Mouse (Mus musculus) hindbrain, embryonic 12.5 days (tissue): Measurements from ENCODE around the gene Rgs3. TPM values are rescaled to one million over a fixed set of nuclear protein-coding genes. Genes with fewer than 3 reads are reported as not detected.

ENCODE experiments used
- ATAC-seq: fragments of 200-750 bp; cut with Nextera tagmentation; 2 replicates; pipeline ENCODE4 v1.8.0; 2017; ENCODE audit warnings: moderate TSS enrichment; ENCODE audit not compliant: low FRiP score
- H3K27ac ChIP-seq: fragments of 300-500 bp; sonication (generic); 2 replicates; pipeline ENCODE4 v1.5.1; 2016; ENCODE audit warnings: mild to moderate bottlenecking
- H3K27me3 ChIP-seq: fragments of 300-500 bp; sonication (generic); 2 replicates; pipeline ENCODE4 v1.6.1; 2016; ENCODE audit warnings: mild to moderate bottlenecking
- H3K36me3 ChIP-seq: fragments of 300-500 bp; sonication (generic); 2 replicates; pipeline ENCODE4 v1.6.1; 2016; ENCODE audit warnings: mild to moderate bottlenecking
- H3K4me1 ChIP-seq: fragments of 300-500 bp; sonication (generic); 2 replicates; pipeline ENCODE4 v1.6.1; 2016
- H3K4me2 ChIP-seq: fragments of 300-500 bp; sonication (generic); replicated peaks from 2 replicates; pipeline ENCODE4 v1.6.1; 2016; ENCODE audit warnings: mild to moderate bottlenecking
- H3K4me3 ChIP-seq: fragments of 300-500 bp; sonication (generic); 2 replicates; pipeline ENCODE4 v1.5.1; 2016; ENCODE audit warnings: mild to moderate bottlenecking
- H3K9ac ChIP-seq: fragments of 300-500 bp; sonication (generic); 2 replicates; pipeline ENCODE4 v1.6.1; 2016; ENCODE audit warnings: mild to moderate bottlenecking, moderate library complexity
- H3K9me3 ChIP-seq: fragments of 300-500 bp; sonication (generic); replicated peaks from 2 replicates; pipeline ENCODE4 v1.6.1; 2016; ENCODE audit warnings: mild to moderate bottlenecking
- WGBS: fragments of 180-500 bp; shearing (Covaris S2); methylation state at CpG from one replicate; pipeline ENCODE4 v1.1.7; 2016; 5-methylcytosine and 5-hydroxymethylcytosine counted together
- polyA plus RNA-seq: library from polyadenylated mRNA; unstranded; fragments of >200 nt; fragmentation: Nextera tagmentation; extraction: Ambion mirVana; gene quantifications from 2 replicates; pipeline ENCODE4 v1.2.1, GENCODE M21; 2016

Gene Rgs3
- polyA plus RNA-seq, 1 experiment from 2014 or later: 71.6 TPM

- Histone ChIP-seq H3K9ac (no peak overlapping the region), H3K4me1 (0 out of 2 replicates have a peak, but pooled peaks cover under 1% of the 10 kb centered on the region), H3K36me3 (0 out of 2 replicates have a peak, but pooled peaks cover 3% of the 10 kb centered on the region), H3K27ac (no peak overlapping the region), H3K4me3 (no peak overlapping the region), H3K4me2 (no peak overlapping the region), H3K27me3 (no peaks in the 10 kb centered on the region), H3K9me3 (no peaks in the 10 kb centered on the region)
- no peak for ATAC-seq
- WGBS: 84% methylated on average over 12 of the region's 12 CpGs
Measured at GRCm38 (mm10) chr4:62652921-62653757, 93.5 kb downstream of the Rgs3 start.

- no peak overlapping the region for H3K27ac ChIP-seq
- H3K4me3 ChIP-seq: no peak overlapping the region
- no peak overlapping the region for H3K9ac ChIP-seq
- H3K36me3 ChIP-seq: 0 out of 2 replicates have a peak, but pooled peaks cover 3% of the 10 kb centered on the region
- peaks cover 6% of the 10 kb centered on the region for H3K4me1 ChIP-seq
- 90% methylated on average over 5 of the region's 5 CpGs for WGBS
- H3K27me3 ChIP-seq: no peaks in the 10 kb centered on the region
- no peak for ATAC-seq
- H3K4me2 ChIP-seq: no peak overlapping the region
- no peaks in the 10 kb centered on the region for H3K9me3 ChIP-seq
Measured at GRCm38 (mm10) chr4:62653922-62654661, 94.4 kb downstream of the Rgs3 start.

GRCm38 (mm10) chr4:62659264-62659663 lies 99.6 kb downstream of the Rgs3 start:
- Histone ChIP-seq H3K36me3 (no peaks in the 10 kb centered on the region), H3K27ac (peak overlapping the region; percentile 80), H3K4me1 (peaks cover 53% of the 10 kb centered on the region), H3K27me3 (no peaks in the 10 kb centered on the region), H3K4me3 (no peak overlapping the region), H3K9ac (no peak overlapping the region), H3K9me3 (no peaks in the 10 kb centered on the region), H3K4me2 (no peak overlapping the region)
- peak; percentile 4; the same call in 1 of the 2 replicates for ATAC-seq
- WGBS: 25% methylated on average over 15 of the region's 15 CpGs

- Histone ChIP-seq H3K36me3 (no peaks in the 10 kb centered on the region), H3K4me3 (no peak overlapping the region), H3K27ac (peak overlapping the region; percentile 80), H3K9ac (no peak overlapping the region), H3K27me3 (no peaks in the 10 kb centered on the region), H3K4me2 (peak overlapping the region; percentile 13; the same call in 1 of the 2 replicates), H3K9me3 (no peaks in the 10 kb centered on the region), H3K4me1 (peaks cover 53% of the 10 kb centered on the region)
- ATAC-seq: peak; percentile 9; the same call in 1 of the 2 replicates
- WGBS: 8% methylated on average over 14 of the region's 14 CpGs
Measured at GRCm38 (mm10) chr4:62659861-62660553, 100.4 kb downstream of the Rgs3 start.

- peak overlapping the region; percentile 13; the same call in 1 of the 2 replicates for H3K4me2 ChIP-seq
- H3K9ac ChIP-seq: no peak overlapping the region
- H3K9me3 ChIP-seq: no peaks in the 10 kb centered on the region
- H3K27ac ChIP-seq: peak overlapping the region; percentile 80
- 0% methylated on average over 3 of the region's 3 CpGs for WGBS
- H3K36me3 ChIP-seq: no peaks in the 10 kb centered on the region
- ATAC-seq: peak; percentile 57
- no peak overlapping the region for H3K4me3 ChIP-seq
- no peaks in the 10 kb centered on the region for H3K27me3 ChIP-seq
- H3K4me1 ChIP-seq: peaks cover 53% of the 10 kb centered on the region
Measured at GRCm38 (mm10) chr4:62660554-62660864, 100.9 kb downstream of the Rgs3 start.

GRCm38 (mm10) chr4:62661311-62661849 lies 101.7 kb downstream of the Rgs3 start:
- Histone ChIP-seq H3K36me3 (no peaks in the 10 kb centered on the region), H3K9ac (no peak overlapping the region), H3K4me3 (no peak overlapping the region), H3K4me2 (no peak overlapping the region), H3K4me1 (peaks cover 53% of the 10 kb centered on the region), H3K9me3 (no peaks in the 10 kb centered on the region), H3K27ac (peak overlapping the region; percentile 80), H3K27me3 (no peaks in the 10 kb centered on the region)
- 64% methylated on average over 8 of the region's 8 CpGs for WGBS
- no peak for ATAC-seq

GRCm38 (mm10) chr4:62663348-62663747 lies 103.7 kb downstream of the Rgs3 start:
- Histone ChIP-seq H3K36me3 (no peaks in the 10 kb centered on the region), H3K27ac (peak overlapping the region; percentile 76), H3K4me1 (peaks cover 50% of the 10 kb centered on the region), H3K9ac (no peak overlapping the region), H3K9me3 (no peaks in the 10 kb centered on the region), H3K4me2 (peak overlapping the region; percentile 9; the same call in 1 of the 2 replicates), H3K4me3 (no peak overlapping the region), H3K27me3 (no peaks in the 10 kb centered on the region)
- WGBS: 24% methylated on average over 6 of the region's 6 CpGs
- peak; percentile 62 for ATAC-seq

- Histone ChIP-seq H3K4me1 (peaks cover 35% of the 10 kb centered on the region), H3K9ac (no peak overlapping the region), H3K27ac (no peak overlapping the region), H3K9me3 (no peaks in the 10 kb centered on the region), H3K27me3 (no peaks in the 10 kb centered on the region), H3K4me2 (no peak overlapping the region), H3K36me3 (no peaks in the 10 kb centered on the region), H3K4me3 (no peak overlapping the region)
- ATAC-seq: no peak
- 72% methylated on average over 2 of the region's 2 CpGs for WGBS
Measured at GRCm38 (mm10) chr4:62665842-62666241, 106.2 kb downstream of the Rgs3 start.

GRCm38 (mm10) chr4:62668666-62669065 lies 109.0 kb downstream of the Rgs3 start:
- H3K4me1 ChIP-seq: peaks cover 20% of the 10 kb centered on the region
- no peaks in the 10 kb centered on the region for H3K36me3 ChIP-seq
- H3K27ac ChIP-seq: no peak overlapping the region
- H3K4me2 ChIP-seq: no peak overlapping the region
- no peaks in the 10 kb centered on the region for H3K9me3 ChIP-seq
- WGBS: 87% methylated on average over 8 of the region's 8 CpGs
- no peak for ATAC-seq
- peaks cover 3% of the 10 kb centered on the region; the same call in 1 of the 2 replicates for H3K27me3 ChIP-seq
- H3K9ac ChIP-seq: no peak overlapping the region
- no peak overlapping the region for H3K4me3 ChIP-seq

GRCm38 (mm10) chr4:62669094-62670071 lies 109.7 kb downstream of the Rgs3 start:
- no peak for ATAC-seq
- Histone ChIP-seq H3K27me3 (peaks cover 3% of the 10 kb centered on the region; the same call in 1 of the 2 replicates), H3K36me3 (no peaks in the 10 kb centered on the region), H3K9ac (no peak overlapping the region), H3K4me2 (no peak overlapping the region), H3K27ac (no peak overlapping the region), H3K9me3 (no peaks in the 10 kb centered on the region), H3K4me1 (peaks cover 18% of the 10 kb centered on the region), H3K4me3 (no peak overlapping the region)
- WGBS: 81% methylated on average over 13 of the region's 13 CpGs

- 0 out of 2 replicates have a peak, but pooled peaks cover 7% of the 10 kb centered on the region for H3K36me3 ChIP-seq
- peaks cover 3% of the 10 kb centered on the region; the same call in 1 of the 2 replicates for H3K27me3 ChIP-seq
- peak overlapping the region; percentile 87 for H3K9ac ChIP-seq
- peak overlapping the region; percentile 68 for H3K4me2 ChIP-seq
- WGBS: 4% methylated on average over 9 of the region's 9 CpGs
- no peaks in the 10 kb centered on the region for H3K9me3 ChIP-seq
- H3K4me1 ChIP-seq: peaks cover 58% of the 10 kb centered on the region
- peak overlapping the region; percentile 59 for H3K4me3 ChIP-seq
- H3K27ac ChIP-seq: no peak overlapping the region; the same call in 1 of the 2 replicates
- ATAC-seq: peak; percentile 70
Measured at GRCm38 (mm10) chr4:62673531-62674030, 113.9 kb downstream of the Rgs3 start.
